Mouse (Mus musculus): ENCODE data around the gene Slc24a1.

DNA sequence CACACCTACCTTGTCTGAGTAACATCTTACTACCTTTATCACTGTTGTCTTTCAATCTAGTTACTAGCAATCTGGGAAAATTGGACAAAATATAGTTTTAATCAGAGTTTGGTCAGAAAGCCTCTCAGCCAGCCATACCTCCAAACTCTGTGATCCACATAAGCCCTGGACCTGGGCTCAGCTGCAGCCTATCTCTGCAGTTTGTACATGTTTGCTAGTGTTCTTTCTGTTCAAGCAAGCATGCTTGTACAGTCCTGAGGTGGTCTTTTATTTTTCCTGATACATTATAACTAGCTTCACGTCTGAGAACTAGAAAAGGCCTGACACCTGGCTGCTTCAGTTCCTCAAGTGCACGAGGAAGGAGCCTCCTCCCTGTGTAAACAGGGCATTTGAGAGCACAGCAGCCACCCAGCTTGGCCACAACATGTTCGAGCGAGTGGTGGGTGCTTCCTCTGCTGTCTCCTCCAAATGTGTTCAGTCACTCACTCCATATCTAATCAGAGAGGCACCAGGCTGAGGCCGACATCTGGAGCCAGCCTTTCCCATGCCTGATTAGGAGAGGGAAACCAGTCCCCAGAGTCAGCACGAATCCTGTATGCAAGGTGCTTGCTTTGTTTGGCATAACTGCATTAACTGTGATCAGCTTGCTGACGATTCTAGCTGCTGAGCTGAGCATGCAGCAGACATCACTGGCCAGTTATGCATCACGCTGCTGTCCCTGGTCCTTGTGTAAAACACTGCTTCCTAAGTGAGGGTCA lies 33.8 kb upstream of the Slc24a1 start:
- TF ChIP-seq POLR2A (IDR thresholded peaks at IDR 0.05; ENCODE audit: insufficient read length, low read depth): no peak
- TF ChIP-seq USF1 (IDR thresholded peaks at IDR 0.05; ENCODE audit: low read depth): no peak
- no peak for TF ChIP-seq POLR2AphosphoS2 (IDR thresholded peaks at IDR 0.05; ENCODE audit: insufficient read length, low read depth)
- no peak for TF ChIP-seq MYOD1 (IDR thresholded peaks at IDR 0.05; ENCODE audit: control insufficient read depth in 1 of 3, insufficient read length in 2 of 3, low read depth in 2 of 3)
- TF ChIP-seq SRF (IDR thresholded peaks at IDR 0.05; ENCODE audit: control insufficient read depth, insufficient read length, low read depth): no peak
- no peak for TF ChIP-seq MAX (IDR thresholded peaks at IDR 0.05; ENCODE audit: low read depth)
- no peak for TF ChIP-seq E2F4 (IDR thresholded peaks at IDR 0.05; ENCODE audit: insufficient read depth)
- TF ChIP-seq TCF12 (IDR thresholded peaks at IDR 0.05; ENCODE audit: insufficient read depth, poor library complexity, severe bottlenecking): no peak
- no peak for TF ChIP-seq CEBPB (IDR thresholded peaks at IDR 0.05; ENCODE audit: insufficient read depth, poor library complexity, severe bottlenecking)
